Mouse (Mus musculus) liver, embryonic 11.5 days (tissue): ENCODE results near the gene Scarf2. TPM values are rescaled to one million over a fixed set of nuclear protein-coding genes. Genes with fewer than 3 reads are reported as not detected.

Experiments used
- ATAC-seq: fragments of 200-750 bp; cut with Nextera tagmentation; replicated peaks from 2 replicates; pipeline ENCODE4 v1.8.0; 2017; ENCODE audit warnings: moderate number of reproducible peaks, mild to moderate bottlenecking, moderate TSS enrichment, moderate library complexity; ENCODE audit not compliant: low FRiP score
- DNase-seq: peaks from one replicate; pipeline ENCODE4 v3.0.0-alpha.2; 2017; ENCODE audit warnings: low spot score
- H3K27ac ChIP-seq: fragments of 300-500 bp; sonication (generic); 2 replicates; pipeline ENCODE4 v1.5.1; 2014; ENCODE audit warnings: mild to moderate bottlenecking, low read depth, low read length, control low read depth
- H3K27me3 ChIP-seq: fragments of 300-500 bp; sonication (generic); replicated peaks from 2 replicates; pipeline ENCODE4 v1.6.1; 2014; ENCODE audit warnings: low read length, mixed read lengths; ENCODE audit not compliant: control insufficient read depth, insufficient read depth
- H3K36me3 ChIP-seq: fragments of 300-500 bp; sonication (generic); 2 replicates; pipeline ENCODE4 v1.6.1; 2014; ENCODE audit warnings: mild to moderate bottlenecking, low read length, moderate library complexity, mixed read lengths; ENCODE audit not compliant: control insufficient read depth, insufficient read depth
- H3K4me1 ChIP-seq: fragments of 300-500 bp; sonication (generic); replicated peaks from 2 replicates; pipeline ENCODE4 v1.6.1; 2014; ENCODE audit warnings: low read length, mixed read lengths; ENCODE audit not compliant: control insufficient read depth, insufficient read depth
- H3K4me2 ChIP-seq: fragments of 300-500 bp; sonication (generic); 2 replicates; pipeline ENCODE4 v1.6.1; 2014; ENCODE audit warnings: mild to moderate bottlenecking, control low read depth, moderate library complexity
- H3K4me3 ChIP-seq: fragments of 300-500 bp; sonication (generic); 2 replicates; pipeline ENCODE4 v1.5.1; 2014; ENCODE audit warnings: low read depth, low read length, control low read depth
- H3K9ac ChIP-seq: fragments of 300-500 bp; sonication (generic); 2 replicates; pipeline ENCODE4 v1.6.1; 2014; ENCODE audit warnings: low read depth, low read length, control low read depth
- H3K9me3 ChIP-seq: fragments of 300-500 bp; sonication (generic); 2 replicates; pipeline ENCODE4 v1.6.1; 2016; ENCODE audit warnings: low read length, inconsistent platforms, mixed read lengths; ENCODE audit not compliant: control insufficient read depth
- WGBS: fragments of 180-500 bp; shearing (Covaris S2); extraction: QIAGEN DNeasy Blood & Tissue Kit; methylation state at CpG from one replicate; pipeline ENCODE4 v1.1.7; 2014; 5-methylcytosine and 5-hydroxymethylcytosine counted together
- polyA plus RNA-seq: library from polyadenylated mRNA; unstranded; fragments of >200 nt; fragmentation: Nextera tagmentation; extraction: Ambion mirVana; gene quantifications from 2 replicates; pipeline ENCODE4 v1.2.1, GENCODE M21; 2014

Gene Scarf2
- polyA plus RNA-seq, 1 experiment from 2014 or later: 6.9 TPM

DNA sequence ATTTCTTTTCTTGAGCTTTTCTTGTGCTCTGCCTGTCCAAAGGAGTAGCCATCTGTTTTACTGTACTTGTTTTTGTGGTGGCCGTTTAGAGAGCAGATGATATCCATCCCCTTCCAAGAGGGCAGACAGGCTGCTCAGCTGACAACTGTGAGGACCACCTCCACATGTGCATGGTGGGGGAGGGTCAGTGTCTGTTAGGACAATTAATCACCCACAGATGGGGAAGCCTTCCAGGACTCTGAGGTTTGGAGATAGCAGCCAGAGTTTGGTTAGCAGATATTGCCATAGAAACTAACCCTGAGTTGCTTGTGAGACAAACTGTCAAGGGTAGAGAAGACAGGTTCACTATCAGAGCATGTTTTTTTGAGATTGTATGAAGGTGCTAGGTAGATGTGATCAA, 36.0 kb upstream of the Scarf2 start:
- peak overlapping the region; percentile 97 for H3K4me2 ChIP-seq
- H3K27me3 ChIP-seq: no peaks in the 10 kb centered on the region
- peak overlapping the region; percentile 82 for H3K27ac ChIP-seq
- peak overlapping the region; percentile 4 for H3K9ac ChIP-seq
- H3K4me3 ChIP-seq: peak overlapping the region; percentile 71
- H3K4me1 ChIP-seq: peaks cover 33% of the 10 kb centered on the region
- H3K9me3 ChIP-seq: no peaks in the 10 kb centered on the region
- peak; percentile 73 for ATAC-seq
- H3K36me3 ChIP-seq: peaks cover 2% of the 10 kb centered on the region; the same call in 1 of the 2 replicates
- 14% methylated on average over 1 of the region's 1 CpGs for WGBS
- peak; percentile 44 for DNase-seq

DNA sequence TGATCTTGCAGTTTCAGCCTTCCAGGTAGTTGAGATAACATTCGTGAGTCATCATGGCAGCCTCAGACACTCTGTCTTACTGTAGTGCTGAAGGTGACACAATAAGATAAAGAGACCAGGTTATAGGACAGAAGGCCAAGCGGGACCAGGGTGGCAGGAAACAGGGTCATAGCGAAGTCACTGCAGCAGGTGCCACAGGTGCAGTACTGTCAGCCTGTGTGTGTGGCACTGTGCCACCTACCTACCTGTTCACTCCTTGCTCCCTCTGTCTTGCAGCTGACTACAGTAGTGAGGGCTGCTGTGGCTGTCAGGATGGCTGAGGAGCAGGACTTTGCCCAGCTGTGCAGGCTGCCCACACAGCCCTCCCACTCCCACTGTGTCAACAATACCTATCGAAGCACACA, 33.0 kb upstream of the Scarf2 start:
- Histone ChIP-seq H3K27me3 (no peaks in the 10 kb centered on the region), H3K9ac (no peak overlapping the region), H3K36me3 (peaks cover 3% of the 10 kb centered on the region; the same call in 1 of the 2 replicates), H3K4me1 (peaks cover 30% of the 10 kb centered on the region), H3K4me3 (no peak overlapping the region), H3K9me3 (no peaks in the 10 kb centered on the region), H3K4me2 (0 out of 2 replicates have a peak overlapping the region, but pooled peaks have one; percentile 36), H3K27ac (no peak overlapping the region; the same call in 1 of the 2 replicates)
- 57% methylated on average over 4 of the region's 4 CpGs for WGBS
- ATAC-seq (peak; percentile 28), DNase-seq (no peak)

DNA sequence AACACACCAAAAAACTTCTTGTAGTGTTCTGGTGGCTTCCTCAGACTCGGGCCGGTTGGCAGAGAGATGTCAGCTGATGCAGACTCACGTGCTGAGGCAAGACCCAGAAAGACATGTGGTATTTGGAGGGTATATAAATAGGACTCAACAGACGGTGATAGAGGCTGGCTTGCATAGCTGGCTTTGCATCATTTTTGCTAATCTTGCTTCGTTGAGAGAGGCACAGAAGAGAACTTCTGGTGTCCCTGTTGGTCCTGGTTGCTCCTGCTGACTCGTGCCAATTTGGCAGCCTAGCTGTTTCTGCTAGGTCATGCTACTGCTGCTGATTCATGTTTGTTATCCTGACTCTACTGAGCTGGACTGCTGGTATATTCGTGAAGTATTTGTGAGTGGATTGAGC, 28.2 kb upstream of the Scarf2 start:
- Histone ChIP-seq H3K4me1 (peaks cover 5% of the 10 kb centered on the region; the same call in 1 of the 2 replicates), H3K4me3 (no peak overlapping the region), H3K9me3 (no peaks in the 10 kb centered on the region), H3K4me2 (no peak overlapping the region), H3K36me3 (peaks cover 20% of the 10 kb centered on the region; the same call in 1 of the 2 replicates), H3K27me3 (no peaks in the 10 kb centered on the region), H3K9ac (no peak overlapping the region), H3K27ac (no peak overlapping the region)
- no peak for DNase-seq
- WGBS: 77% methylated on average over 7 of the region's 7 CpGs
- ATAC-seq: no peak

DNA sequence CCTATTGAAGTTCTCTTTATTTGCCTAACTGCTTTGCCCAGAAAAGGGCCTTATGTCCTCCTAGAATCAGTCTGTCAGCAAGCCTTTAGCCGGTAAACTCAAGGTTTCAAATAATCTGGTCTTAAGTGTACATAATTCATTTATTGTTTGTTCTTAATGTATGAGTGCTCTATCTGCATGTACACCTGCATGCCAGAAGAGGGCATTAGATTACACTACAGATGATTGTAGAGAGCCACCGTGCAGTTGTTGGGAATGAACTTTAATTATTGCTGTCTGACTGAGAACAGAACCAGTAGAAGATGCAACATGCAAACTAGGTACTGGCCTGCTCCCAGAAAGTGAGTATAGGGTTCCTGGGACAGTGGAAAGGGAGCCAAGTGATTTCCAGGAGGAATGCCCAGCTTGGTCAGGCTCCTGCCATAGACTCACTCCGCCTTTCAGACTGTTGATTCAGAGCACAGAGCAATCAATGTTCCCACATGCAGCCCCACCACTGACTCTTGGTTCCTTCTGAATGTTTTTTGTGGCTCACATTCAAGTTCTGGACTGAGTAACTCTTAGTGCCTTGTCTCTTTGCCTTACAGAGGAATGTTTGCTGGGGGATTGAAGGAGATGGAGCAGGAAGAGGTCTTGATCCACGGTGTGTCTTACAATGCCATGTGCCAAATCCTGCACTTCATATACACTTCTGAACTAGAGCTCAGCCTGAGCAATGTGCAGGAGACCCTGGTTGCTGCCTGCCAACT, 25.8 kb upstream of the Scarf2 start:
- no peaks in the 10 kb centered on the region for H3K27me3 ChIP-seq
- no peak overlapping the region for H3K4me2 ChIP-seq
- ATAC-seq (no peak), DNase-seq (no peak)
- H3K4me3 ChIP-seq: no peak overlapping the region
- no peak overlapping the region for H3K27ac ChIP-seq
- H3K4me1 ChIP-seq: no peaks in the 10 kb centered on the region
- no peak overlapping the region for H3K9ac ChIP-seq
- peaks cover 20% of the 10 kb centered on the region; the same call in 1 of the 2 replicates for H3K36me3 ChIP-seq
- 77% methylated on average over 4 of the region's 4 CpGs for WGBS
- H3K9me3 ChIP-seq: no peaks in the 10 kb centered on the region

DNA sequence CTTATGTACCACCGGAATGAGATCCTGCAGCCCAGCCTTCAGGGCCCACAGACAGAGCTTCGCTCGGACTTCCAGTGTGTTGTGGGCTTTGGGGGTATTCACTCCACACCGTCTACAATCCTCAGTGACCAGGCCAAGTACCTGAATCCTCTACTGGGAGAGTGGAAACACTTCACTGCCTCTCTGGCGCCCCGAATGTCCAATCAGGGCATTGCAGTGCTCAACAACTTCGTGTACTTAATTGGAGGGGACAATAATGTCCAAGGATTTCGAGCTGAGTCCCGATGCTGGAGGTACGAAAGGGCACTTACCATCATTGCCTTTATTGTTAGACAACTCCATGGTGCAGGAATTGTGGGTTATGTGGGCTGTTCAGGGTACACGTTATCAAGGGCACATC, 20.3 kb upstream of the Scarf2 start:
- H3K4me1 ChIP-seq: no peaks in the 10 kb centered on the region
- H3K36me3 ChIP-seq: peaks cover 24% of the 10 kb centered on the region
- DNase-seq: no peak
- H3K9me3 ChIP-seq: no peaks in the 10 kb centered on the region
- H3K27ac ChIP-seq: no peak overlapping the region
- ATAC-seq: no peak
- no peak overlapping the region for H3K4me2 ChIP-seq
- H3K9ac ChIP-seq: no peak overlapping the region
- no peak overlapping the region for H3K4me3 ChIP-seq
- H3K27me3 ChIP-seq: no peaks in the 10 kb centered on the region
- 67% methylated on average over 11 of the region's 11 CpGs for WGBS

DNA sequence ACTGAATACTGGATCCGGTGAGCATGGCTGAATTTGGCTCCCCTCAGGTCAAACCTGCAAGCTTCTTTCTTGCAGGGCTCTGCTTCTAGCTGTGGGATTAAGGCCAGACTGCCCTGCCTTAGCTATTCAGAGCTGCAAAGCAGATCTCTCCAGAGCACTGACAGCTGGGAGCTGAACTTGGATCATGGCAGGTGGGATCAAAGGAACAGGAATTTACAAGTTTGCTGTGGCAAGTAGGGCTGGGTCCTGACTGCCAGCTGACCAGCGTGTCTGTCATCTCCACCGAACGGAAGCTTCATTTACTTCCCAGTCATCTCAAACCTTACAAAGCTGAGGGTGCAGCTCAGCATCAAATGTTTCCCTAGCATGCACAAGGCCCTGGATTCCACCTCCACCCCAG, 18.9 kb upstream of the Scarf2 start:
- ATAC-seq: no peak
- WGBS: 61% methylated on average over 4 of the region's 4 CpGs
- H3K27ac ChIP-seq: no peak overlapping the region
- no peak for DNase-seq
- no peak overlapping the region for H3K9ac ChIP-seq
- H3K4me3 ChIP-seq: no peak overlapping the region
- H3K36me3 ChIP-seq: peaks cover 16% of the 10 kb centered on the region
- no peaks in the 10 kb centered on the region for H3K9me3 ChIP-seq
- no peaks in the 10 kb centered on the region for H3K27me3 ChIP-seq
- no peaks in the 10 kb centered on the region for H3K4me1 ChIP-seq
- H3K4me2 ChIP-seq: no peak overlapping the region

DNA sequence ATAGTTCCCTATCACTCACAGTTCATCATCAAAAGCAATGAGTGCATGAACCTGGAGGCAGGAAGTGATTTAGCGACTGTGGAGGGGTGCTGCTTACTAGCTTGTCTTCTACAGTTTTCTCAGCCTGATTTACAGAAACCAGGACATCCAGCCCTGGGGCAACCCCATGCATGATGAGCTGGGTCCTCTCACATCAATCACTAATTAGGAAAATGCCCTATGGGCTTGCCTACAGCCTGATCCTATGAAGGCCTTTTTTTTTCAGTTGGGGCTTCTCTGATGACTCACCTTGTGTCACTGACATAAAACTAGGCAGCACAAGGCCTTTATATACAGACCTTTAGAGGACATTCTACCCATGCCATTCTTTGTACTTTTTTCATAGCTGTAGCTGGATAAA, 17.4 kb upstream of the Scarf2 start:
- H3K4me3 ChIP-seq: no peak overlapping the region
- no peaks in the 10 kb centered on the region for H3K4me1 ChIP-seq
- DNase-seq (no peak), ATAC-seq (no peak)
- no peak overlapping the region for H3K27ac ChIP-seq
- H3K9me3 ChIP-seq: no peaks in the 10 kb centered on the region
- no peak overlapping the region for H3K9ac ChIP-seq
- 81% methylated on average over 1 of the region's 1 CpGs for WGBS
- no peaks in the 10 kb centered on the region for H3K27me3 ChIP-seq
- peaks cover 16% of the 10 kb centered on the region for H3K36me3 ChIP-seq
- H3K4me2 ChIP-seq: no peak overlapping the region

DNA sequence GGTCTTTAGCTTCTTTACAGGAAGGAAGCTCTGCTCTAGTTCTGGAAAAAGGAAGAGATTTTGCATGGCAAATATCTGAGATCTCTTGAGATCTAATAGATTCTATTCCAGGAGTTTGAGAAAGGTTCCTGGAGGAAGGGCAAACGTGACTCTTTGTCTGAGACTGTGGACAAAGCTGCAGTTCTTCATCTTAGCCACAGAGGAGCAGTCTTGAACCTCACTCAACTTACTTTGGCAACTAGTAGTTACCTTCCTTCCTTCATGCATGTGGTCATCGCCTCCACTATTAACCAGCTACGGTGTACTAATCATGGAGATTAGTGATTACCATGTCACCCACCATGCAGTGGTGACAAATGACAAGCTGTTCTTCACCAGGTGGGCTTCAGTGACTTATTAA, 11.7 kb upstream of the Scarf2 start:
- WGBS: 65% methylated on average over 3 of the region's 3 CpGs
- DNase-seq (no peak), ATAC-seq (no peak)
- Histone ChIP-seq H3K9me3 (no peaks in the 10 kb centered on the region), H3K4me3 (no peak overlapping the region), H3K9ac (no peak overlapping the region), H3K36me3 (peaks cover 12% of the 10 kb centered on the region; the same call in 1 of the 2 replicates), H3K4me2 (no peak overlapping the region), H3K27me3 (no peaks in the 10 kb centered on the region), H3K27ac (no peak overlapping the region), H3K4me1 (no peaks in the 10 kb centered on the region)

DNA sequence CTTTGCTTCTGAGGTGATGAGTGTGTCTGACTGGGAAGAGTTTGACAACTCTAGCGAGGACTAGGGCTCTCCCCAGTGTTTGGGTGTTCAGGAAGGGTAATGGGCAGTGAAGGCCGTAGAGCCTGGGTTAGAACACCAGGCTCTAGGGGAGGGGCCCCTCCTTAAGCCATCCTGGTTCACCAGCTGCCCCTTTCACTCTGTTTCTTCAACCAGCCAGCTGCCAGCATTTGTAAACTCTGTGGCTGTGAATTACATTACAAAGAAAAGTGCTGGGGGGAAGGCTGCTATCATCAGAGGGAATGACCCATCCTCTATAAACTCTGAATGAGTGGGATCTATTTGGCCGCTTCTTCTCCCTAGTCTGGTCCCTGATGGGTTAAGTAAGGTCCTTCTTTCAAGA, 4.4 kb upstream of the Scarf2 start:
- 83% methylated on average over 3 of the region's 3 CpGs for WGBS
- Histone ChIP-seq H3K4me3 (no peak overlapping the region), H3K4me1 (peaks cover 9% of the 10 kb centered on the region), H3K9me3 (no peaks in the 10 kb centered on the region), H3K27me3 (peaks cover 27% of the 10 kb centered on the region), H3K4me2 (no peak overlapping the region), H3K36me3 (peaks cover 18% of the 10 kb centered on the region), H3K27ac (no peak overlapping the region), H3K9ac (no peak overlapping the region)
- DNase-seq (no peak), ATAC-seq (no peak)
